Mouse (Mus musculus) cortical plate, adult 2 months (tissue): ENCODE measurements at regions not wholly inside any gene's neighbourhood (a gene's known extent, or its start where the extent isn't known, plus 50 kb on each side); places are given as distances from the start of the nearest gene placed in this dataset.

Experiments used
- H3K27ac ChIP-seq: fragments of 200-500 bp; 2 replicates; pipeline ENCODE4 v1.5.1; 2012; ENCODE audit warnings: low read length, control low read depth, inconsistent platforms; ENCODE audit not compliant: insufficient read depth
- H3K4me1 ChIP-seq: fragments of 200-500 bp; 2 replicates; pipeline ENCODE4 v1.6.1; 2011; ENCODE audit warnings: low read length; ENCODE audit not compliant: control insufficient read depth, insufficient read depth
- H3K4me3 ChIP-seq: fragments of 200-500 bp; 2 replicates; pipeline ENCODE4 v1.5.1; 2011; ENCODE audit warnings: mild to moderate bottlenecking, low read length, control low read depth; ENCODE audit not compliant: insufficient read depth
- CTCF ChIP-seq: fragments of 200-500 bp; IDR thresholded peaks from 2 replicates; pipeline ENCODE4 v1.5.1; 2011; ENCODE audit warnings: mild to moderate bottlenecking, control low read depth, low read length; ENCODE audit not compliant: insufficient read depth; ENCODE audit errors: extremely low read depth
- POLR2A ChIP-seq: fragments of 200-500 bp; IDR thresholded peaks from 2 replicates; pipeline ENCODE4 v1.6.1; 2011; ENCODE audit warnings: mild to moderate bottlenecking, low read length, control low read depth; ENCODE audit not compliant: insufficient read depth; ENCODE audit errors: extremely low read depth

GRCm38 (mm10) chr1:127152840-127153239 is 52.0 kb upstream of the Mgat5 start:
- Histone ChIP-seq H3K4me3 (no peak overlapping the region), H3K4me1 (peaks cover 2% of the 10 kb centered on the region), H3K27ac (no peak overlapping the region)
- TF ChIP-seq CTCF (no peak), POLR2A (no peak)

- Histone ChIP-seq H3K27ac (no peak overlapping the region), H3K4me3 (no peak overlapping the region), H3K4me1 (no peaks in the 10 kb centered on the region)
- TF ChIP-seq POLR2A, result no peak
- no peak for TF ChIP-seq CTCF
Observed at GRCm38 (mm10) chr1:127135521-127135920, 69.3 kb upstream of the Mgat5 start.

GRCm38 (mm10) chr1:127131871-127132270 is 72.9 kb upstream of the Mgat5 start:
- TF ChIP-seq CTCF, result no peak
- no peak for TF ChIP-seq POLR2A
- no peaks in the 10 kb centered on the region for H3K4me1 ChIP-seq
- no peak overlapping the region for H3K4me3 ChIP-seq
- H3K27ac ChIP-seq, result no peak overlapping the region

- no peak overlapping the region for H3K4me3 ChIP-seq
- no peaks in the 10 kb centered on the region for H3K4me1 ChIP-seq
- TF ChIP-seq CTCF (no peak), POLR2A (no peak)
- no peak overlapping the region for H3K27ac ChIP-seq
Observed at GRCm38 (mm10) chr1:127124862-127125261, 80.0 kb upstream of the Mgat5 start.

GRCm38 (mm10) chr1:127118019-127118418 is 86.8 kb upstream of the Mgat5 start:
- TF ChIP-seq POLR2A, result no peak
- no peak for TF ChIP-seq CTCF
- H3K4me3 ChIP-seq, result no peak overlapping the region
- no peak overlapping the region for H3K27ac ChIP-seq

GRCm38 (mm10) chr1:127107485-127107884 is 97.3 kb upstream of the Mgat5 start:
- Histone ChIP-seq H3K27ac (no peak overlapping the region), H3K4me1 (peaks cover 3% of the 10 kb centered on the region; the same call in 1 of the 2 replicates), H3K4me3 (no peak overlapping the region)
- TF ChIP-seq CTCF (no peak), POLR2A (no peak)

More at GRCm38 (mm10) chr1:127118019-127118418, 86.8 kb upstream of the Mgat5 start:
- H3K4me1 ChIP-seq, result no peaks in the 10 kb centered on the region

- no peak overlapping the region for H3K27ac ChIP-seq
- TF ChIP-seq CTCF (no peak), POLR2A (peak; percentile 8; the same call in 1 of the 2 replicates)
- H3K4me1 ChIP-seq, result peaks cover 3% of the 10 kb centered on the region; the same call in 1 of the 2 replicates
- H3K4me3 ChIP-seq, result no peak overlapping the region
Observed at GRCm38 (mm10) chr1:127105861-127106260, 99.0 kb upstream of the Mgat5 start.

- no peak overlapping the region; the same call in 1 of the 2 replicates for H3K27ac ChIP-seq
- no peak for TF ChIP-seq POLR2A
- TF ChIP-seq CTCF, result no peak
- peaks cover 3% of the 10 kb centered on the region; the same call in 1 of the 2 replicates for H3K4me1 ChIP-seq
- no peak overlapping the region for H3K4me3 ChIP-seq
Observed at GRCm38 (mm10) chr1:127103664-127104063, 101.2 kb upstream of the Mgat5 start.

- Histone ChIP-seq H3K27ac (no peak overlapping the region), H3K4me3 (no peak overlapping the region)
Observed at GRCm38 (mm10) chr1:127098871-127099420, 105.9 kb upstream of the Mgat5 start.

GRCm38 (mm10) chr1:127087616-127088015 is 117.2 kb upstream of the Mgat5 start:
- H3K4me3 ChIP-seq, result no peak overlapping the region
- no peak overlapping the region for H3K27ac ChIP-seq
- TF ChIP-seq CTCF (no peak), POLR2A (no peak)
- H3K4me1 ChIP-seq, result no peaks in the 10 kb centered on the region

More at GRCm38 (mm10) chr1:127098871-127099420, 105.9 kb upstream of the Mgat5 start:
- TF ChIP-seq CTCF (no peak), POLR2A (no peak)
- no peaks in the 10 kb centered on the region for H3K4me1 ChIP-seq

- H3K27ac ChIP-seq, result no peak overlapping the region
- TF ChIP-seq CTCF (no peak), POLR2A (no peak)
- no peak overlapping the region for H3K4me3 ChIP-seq
- H3K4me1 ChIP-seq, result no peaks in the 10 kb centered on the region
Observed at GRCm38 (mm10) chr1:127085988-127086387, 118.8 kb upstream of the Mgat5 start.

- no peak for TF ChIP-seq POLR2A
- no peaks in the 10 kb centered on the region; the same call in 1 of the 2 replicates for H3K4me1 ChIP-seq
- no peak overlapping the region for H3K4me3 ChIP-seq
- no peak overlapping the region for H3K27ac ChIP-seq
Observed at GRCm38 (mm10) chr1:127083761-127084308, 121.0 kb upstream of the Mgat5 start.
